Mouse (Mus musculus) G1E (cell line): ENCODE results near the gene Tmem123.

Source experiments
- CTCF ChIP-seq: IDR thresholded peaks from 2 replicates; pipeline ENCODE4 v1.5.1; 2012; ENCODE audit warnings: low read depth, low read length, inconsistent platforms, mixed read lengths
- GATA1 ChIP-seq: IDR thresholded peaks from 2 replicates; pipeline ENCODE4 v1.6.1; 2012; ENCODE audit warnings: borderline replicate concordance, low read length, inconsistent platforms, mixed read lengths
- POLR2AphosphoS5 ChIP-seq: IDR thresholded peaks from 2 replicates; pipeline ENCODE4 v1.6.1; 2012; ENCODE audit warnings: low read depth, low read length, inconsistent platforms; ENCODE audit not compliant: insufficient replicate concordance
- TAL1 ChIP-seq: conservative IDR thresholded peaks from 2 replicates; pipeline ENCODE4 v1.6.1; 2012; ENCODE audit warnings: low read depth, low read length, inconsistent platforms, mixed read lengths

GRCm38 (mm10) chr9:7742696-7743095 is 21.1 kb upstream of the Tmem123 start:
- TF ChIP-seq CTCF (no peak), TAL1 (no peak), POLR2AphosphoS5 (no peak), GATA1 (no peak)
